Mouse (Mus musculus) heart, embryonic 10.5 days (tissue): Measurements from ENCODE around the gene Il17c. TPM values are rescaled to one million over a fixed set of nuclear protein-coding genes. Genes with fewer than 3 reads are reported as not detected.

Experiments
- DNase-seq: peaks from one replicate; pipeline ENCODE4 v3.0.0-alpha.2; 2017; ENCODE audit warnings: low spot score
- H3K27ac ChIP-seq: fragments of 300-500 bp; sonication (generic); 2 replicates; pipeline ENCODE4 v1.5.1; 2016; ENCODE audit warnings: mild to moderate bottlenecking
- H3K27me3 ChIP-seq: fragments of 300-500 bp; sonication (generic); 2 replicates; pipeline ENCODE4 v1.6.1; 2016; ENCODE audit warnings: mild to moderate bottlenecking; ENCODE audit not compliant: poor library complexity, insufficient read depth, severe bottlenecking
- H3K36me3 ChIP-seq: fragments of 300-500 bp; sonication (generic); 2 replicates; pipeline ENCODE4 v1.6.1; 2016; ENCODE audit warnings: mild to moderate bottlenecking, moderate library complexity
- H3K4me1 ChIP-seq: fragments of 300-500 bp; sonication (generic); 2 replicates; pipeline ENCODE4 v1.6.1; 2016; ENCODE audit warnings: mild to moderate bottlenecking
- H3K4me3 ChIP-seq: fragments of 300-500 bp; sonication (generic); 2 replicates; pipeline ENCODE4 v1.5.1; 2016; ENCODE audit warnings: mild to moderate bottlenecking, moderate library complexity
- H3K9me3 ChIP-seq: fragments of 300-500 bp; sonication (generic); 2 replicates; pipeline ENCODE4 v1.6.1; 2016; ENCODE audit warnings: mild to moderate bottlenecking, moderate library complexity
- WGBS: fragments of 180-500 bp; shearing (Covaris S2); methylation state at CpG from one replicate; pipeline ENCODE4 v1.1.7; 2016; 5-methylcytosine and 5-hydroxymethylcytosine counted together
- polyA plus RNA-seq: library from polyadenylated mRNA; unstranded; fragments of >200 nt; fragmentation: Nextera tagmentation; extraction: Ambion mirVana; gene quantifications from 2 replicates; pipeline ENCODE4 v1.2.1, GENCODE M21; 2016

Gene Il17c
- polyA plus RNA-seq, 1 experiment from 2014 or later: not detected

- no peak for DNase-seq
- peak overlapping the region; percentile 91 for H3K27ac ChIP-seq
- no peaks in the 10 kb centered on the region for H3K27me3 ChIP-seq
- H3K9me3 ChIP-seq: no peaks in the 10 kb centered on the region
- H3K4me1 ChIP-seq: peaks cover 50% of the 10 kb centered on the region
- peak overlapping the region; percentile 71 for H3K4me3 ChIP-seq
- 65% methylated on average over 11 of the region's 11 CpGs for WGBS
- peaks cover 55% of the 10 kb centered on the region for H3K36me3 ChIP-seq
These were observed 11.6 kb downstream of the Il17c start for GRCm38 (mm10) chr8:122433269-122433905.

GRCm38 (mm10) chr8:122435375-122435774 lies 13.6 kb downstream of the Il17c start:
- no peaks in the 10 kb centered on the region for H3K9me3 ChIP-seq
- no peaks in the 10 kb centered on the region for H3K27me3 ChIP-seq
- WGBS: 88% methylated on average over 6 of the region's 6 CpGs
- peaks cover 49% of the 10 kb centered on the region for H3K4me1 ChIP-seq
- H3K27ac ChIP-seq: no peak overlapping the region
- no peak for DNase-seq
- H3K36me3 ChIP-seq: peaks cover 67% of the 10 kb centered on the region
- H3K4me3 ChIP-seq: no peak overlapping the region

- no peak for DNase-seq
- Histone ChIP-seq H3K27me3 (no peaks in the 10 kb centered on the region), H3K4me1 (peaks cover 44% of the 10 kb centered on the region), H3K4me3 (no peak overlapping the region), H3K36me3 (peaks cover 65% of the 10 kb centered on the region), H3K9me3 (no peaks in the 10 kb centered on the region), H3K27ac (no peak overlapping the region)
- 94% methylated on average over 9 of the region's 9 CpGs for WGBS
These were observed 14.3 kb downstream of the Il17c start for GRCm38 (mm10) chr8:122436146-122436545.

GRCm38 (mm10) chr8:122436586-122437125 lies 14.8 kb downstream of the Il17c start:
- H3K27me3 ChIP-seq: no peaks in the 10 kb centered on the region
- WGBS: 79% methylated on average over 20 of the region's 20 CpGs
- peaks cover 38% of the 10 kb centered on the region for H3K4me1 ChIP-seq
- H3K27ac ChIP-seq: no peak overlapping the region
- H3K36me3 ChIP-seq: peaks cover 65% of the 10 kb centered on the region
- no peak for DNase-seq
- no peak overlapping the region; the same call in 1 of the 2 replicates for H3K4me3 ChIP-seq
- no peaks in the 10 kb centered on the region for H3K9me3 ChIP-seq

- Histone ChIP-seq H3K27ac (peak overlapping the region; percentile 17; the same call in 1 of the 2 replicates), H3K9me3 (no peaks in the 10 kb centered on the region), H3K4me3 (no peak overlapping the region), H3K36me3 (peaks cover 65% of the 10 kb centered on the region), H3K4me1 (peaks cover 33% of the 10 kb centered on the region), H3K27me3 (no peaks in the 10 kb centered on the region)
- 90% methylated on average over 13 of the region's 13 CpGs for WGBS
- DNase-seq: no peak
These were observed 16.0 kb downstream of the Il17c start for GRCm38 (mm10) chr8:122437708-122438331.

GRCm38 (mm10) chr8:122439336-122439735 lies 17.5 kb downstream of the Il17c start:
- Histone ChIP-seq H3K4me1 (peaks cover 29% of the 10 kb centered on the region), H3K9me3 (no peaks in the 10 kb centered on the region), H3K27ac (no peak overlapping the region), H3K36me3 (peaks cover 56% of the 10 kb centered on the region), H3K27me3 (no peaks in the 10 kb centered on the region), H3K4me3 (no peak overlapping the region)
- 89% methylated on average over 16 of the region's 16 CpGs for WGBS
- DNase-seq: no peak

- 93% methylated on average over 1 of the region's 1 CpGs for WGBS
- Histone ChIP-seq H3K36me3 (peaks cover 38% of the 10 kb centered on the region), H3K9me3 (no peaks in the 10 kb centered on the region), H3K4me3 (no peak overlapping the region), H3K27me3 (no peaks in the 10 kb centered on the region), H3K27ac (no peak overlapping the region), H3K4me1 (peaks cover 49% of the 10 kb centered on the region)
- DNase-seq: no peak
These were observed 19.5 kb downstream of the Il17c start for GRCm38 (mm10) chr8:122441326-122441725.

GRCm38 (mm10) chr8:122442356-122442755 lies 20.5 kb downstream of the Il17c start:
- 28% methylated on average over 7 of the region's 7 CpGs for WGBS
- Histone ChIP-seq H3K27ac (peak overlapping the region; percentile 91), H3K27me3 (no peaks in the 10 kb centered on the region), H3K9me3 (no peaks in the 10 kb centered on the region), H3K4me3 (peak overlapping the region; percentile 79), H3K4me1 (peaks cover 47% of the 10 kb centered on the region), H3K36me3 (peaks cover 28% of the 10 kb centered on the region)
- no peak for DNase-seq

- 2% methylated on average over 12 of the region's 12 CpGs for WGBS
- no peak for DNase-seq
- H3K36me3 ChIP-seq: peaks cover 23% of the 10 kb centered on the region
- peak overlapping the region; percentile 79 for H3K4me3 ChIP-seq
- no peaks in the 10 kb centered on the region for H3K27me3 ChIP-seq
- H3K27ac ChIP-seq: peak overlapping the region; percentile 91
- peaks cover 43% of the 10 kb centered on the region for H3K4me1 ChIP-seq
- H3K9me3 ChIP-seq: no peaks in the 10 kb centered on the region
These were observed 21.0 kb downstream of the Il17c start for GRCm38 (mm10) chr8:122442781-122443180.

GRCm38 (mm10) chr8:122443262-122444006 lies 21.6 kb downstream of the Il17c start, which contains the start of gene Mvd:
Gene Mvd, minus strand, starts transcription at chr8:122443422.
- 1% methylated on average over 47 of the region's 47 CpGs for WGBS

GRCm38 (mm10) chr8:122444058-122444748 lies 22.4 kb downstream of the Il17c start:
- Histone ChIP-seq H3K4me1 (peaks cover 37% of the 10 kb centered on the region), H3K9me3 (no peaks in the 10 kb centered on the region), H3K27ac (peak overlapping the region; percentile 91), H3K36me3 (peaks cover 9% of the 10 kb centered on the region), H3K4me3 (peak overlapping the region; percentile 79), H3K27me3 (no peaks in the 10 kb centered on the region)
- WGBS: 30% methylated on average over 19 of the region's 19 CpGs
- DNase-seq: peak; percentile 88

More at GRCm38 (mm10) chr8:122443262-122444006, 21.6 kb downstream of the Il17c start, which contains the start of gene Mvd:
- Histone ChIP-seq H3K27ac (peak within 1 kb of the TSS; percentile 91), H3K4me3 (peak within 1 kb of the TSS; percentile 79), H3K36me3 (peaks cover 17% of the 10 kb centered on the region), H3K4me1 (peaks cover 37% of the 10 kb centered on the region), H3K9me3 (no peaks in the 10 kb centered on the region), H3K27me3 (no peaks in the 10 kb centered on the region)
- peak; percentile 100 for DNase-seq

GRCm38 (mm10) chr8:122445203-122445602 lies 23.4 kb downstream of the Il17c start:
- no peaks in the 10 kb centered on the region for H3K9me3 ChIP-seq
- no peaks in the 10 kb centered on the region for H3K27me3 ChIP-seq
- peak overlapping the region; percentile 91; the same call in 1 of the 2 replicates for H3K27ac ChIP-seq
- H3K4me1 ChIP-seq: peaks cover 40% of the 10 kb centered on the region
- DNase-seq: no peak
- H3K4me3 ChIP-seq: 0 out of 2 replicates have a peak overlapping the region, but pooled peaks have one; percentile 79
- WGBS: 47% methylated on average over 3 of the region's 3 CpGs
- no peaks in the 10 kb centered on the region for H3K36me3 ChIP-seq
